Mouse (Mus musculus): ENCODE data around the gene Hoxc6.

The Hoxc6 gene

GRCm38 (mm10) chr15:102988078-102988477 lies 10.0 kb upstream of the Hoxc6 start:
- ATAC-seq (ENCODE audit: insufficient number of reproducible peaks, low FRiP score, low TSS enrichment) = no peak

GRCm38 (mm10) chr15:102990461-102991397 lies 7.3 kb upstream of the Hoxc6 start, which contains the start of gene Hoxc8:
Gene Hoxc8 (plus strand): TSS chr15:102990607.
- ATAC-seq (ENCODE audit: insufficient number of reproducible peaks, low FRiP score, low TSS enrichment) = no peak

DNA sequence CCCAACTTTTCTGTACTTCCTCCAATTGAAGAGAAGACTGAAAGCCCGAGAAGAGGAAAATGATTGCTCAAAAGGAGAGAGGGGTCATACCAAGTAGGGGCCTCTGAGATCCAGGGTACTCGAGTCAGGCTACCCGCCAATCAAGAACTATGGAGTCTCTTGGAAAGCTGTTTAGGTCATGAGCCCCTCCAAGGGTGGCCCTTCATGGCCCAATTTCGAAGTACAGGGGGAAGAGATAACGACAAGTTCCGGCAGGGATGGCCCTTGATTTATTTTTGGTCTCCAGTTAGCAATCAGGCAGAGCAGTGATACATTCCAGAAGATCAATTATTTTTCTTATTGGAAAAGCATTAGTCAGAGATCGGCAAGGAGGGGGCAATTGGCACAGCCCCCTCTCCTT lies 6.3 kb upstream of the Hoxc6 start:
- ATAC-seq (ENCODE audit: insufficient number of reproducible peaks, low FRiP score, low TSS enrichment) = no peak

GRCm38 (mm10) chr15:102992206-102992605 lies 5.9 kb upstream of the Hoxc6 start:
- ATAC-seq (ENCODE audit: insufficient number of reproducible peaks, low FRiP score, low TSS enrichment) = no peak

DNA sequence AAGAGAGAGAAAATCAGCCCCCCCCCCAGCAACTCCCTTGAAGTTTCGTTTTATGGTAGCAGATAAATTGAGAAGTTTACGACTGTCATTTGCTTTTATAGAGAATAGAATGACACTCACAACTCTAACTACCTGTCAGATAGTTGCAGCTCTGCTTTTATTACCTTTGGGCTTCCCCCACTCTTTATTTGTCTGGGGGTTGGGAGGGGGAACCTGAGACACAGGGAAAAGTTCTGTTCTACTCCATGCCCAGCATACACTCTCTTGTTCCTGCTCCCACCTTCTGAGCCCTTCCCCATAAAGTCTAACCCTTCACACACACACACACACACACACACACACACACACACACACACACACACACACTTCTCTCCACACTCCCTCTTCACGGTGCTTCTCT lies 5.2 kb upstream of the Hoxc6 start:
- no peak for ATAC-seq (ENCODE audit: insufficient number of reproducible peaks, low FRiP score, low TSS enrichment)

DNA sequence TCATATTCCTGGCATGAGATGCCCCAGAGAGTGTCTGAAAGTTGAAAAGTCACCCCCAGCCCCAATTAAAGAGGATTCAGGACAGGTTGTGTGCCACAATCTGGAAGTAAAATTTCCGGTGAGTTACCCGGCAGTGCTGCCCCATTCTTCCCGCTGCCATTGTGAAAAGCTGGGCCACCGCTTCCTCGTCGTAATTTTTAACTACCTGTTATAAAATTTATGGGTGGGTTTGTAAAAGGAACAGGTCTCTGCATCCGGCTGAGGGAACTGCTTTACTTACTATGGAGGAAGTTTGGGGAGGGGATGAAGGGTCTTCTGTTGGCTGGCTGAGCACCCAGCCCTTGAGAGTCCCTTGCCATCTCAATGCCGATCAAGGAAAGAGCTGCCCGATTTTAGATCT lies 1.5 kb upstream of the Hoxc6 start:
- ATAC-seq (ENCODE audit: insufficient number of reproducible peaks, low FRiP score, low TSS enrichment) = no peak

DNA sequence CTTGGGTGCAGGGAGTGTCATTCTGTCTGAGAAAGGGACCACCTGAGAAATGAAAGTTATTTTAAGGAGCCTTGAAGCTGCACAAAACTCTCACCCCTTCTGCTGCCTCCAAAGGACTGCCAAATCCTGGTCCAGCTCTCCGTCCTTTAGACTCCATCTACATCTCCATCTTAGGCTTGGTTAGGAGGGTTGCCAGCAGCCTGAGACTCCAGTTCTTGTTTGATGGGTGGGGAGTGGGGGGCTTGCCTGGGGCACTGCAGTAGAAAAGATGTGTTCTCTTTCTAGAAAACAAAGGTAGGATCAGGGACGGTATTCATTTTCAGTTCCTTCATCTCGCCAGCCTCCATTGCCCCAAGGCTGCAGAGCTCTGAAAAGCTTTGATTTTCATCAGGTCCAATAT lies 626 bp upstream of the Hoxc6 start:
- no peak for ATAC-seq (ENCODE audit: insufficient number of reproducible peaks, low FRiP score, low TSS enrichment)

GRCm38 (mm10) chr15:102998608-102999182 lies 638 bp downstream of the Hoxc6 start:
- no peak for ATAC-seq (ENCODE audit: insufficient number of reproducible peaks, low FRiP score, low TSS enrichment)

- ATAC-seq (ENCODE audit: insufficient number of reproducible peaks, low FRiP score, low TSS enrichment) = no peak
Measured at GRCm38 (mm10) chr15:102999183-102999831, 1.2 kb downstream of the Hoxc6 start.

DNA sequence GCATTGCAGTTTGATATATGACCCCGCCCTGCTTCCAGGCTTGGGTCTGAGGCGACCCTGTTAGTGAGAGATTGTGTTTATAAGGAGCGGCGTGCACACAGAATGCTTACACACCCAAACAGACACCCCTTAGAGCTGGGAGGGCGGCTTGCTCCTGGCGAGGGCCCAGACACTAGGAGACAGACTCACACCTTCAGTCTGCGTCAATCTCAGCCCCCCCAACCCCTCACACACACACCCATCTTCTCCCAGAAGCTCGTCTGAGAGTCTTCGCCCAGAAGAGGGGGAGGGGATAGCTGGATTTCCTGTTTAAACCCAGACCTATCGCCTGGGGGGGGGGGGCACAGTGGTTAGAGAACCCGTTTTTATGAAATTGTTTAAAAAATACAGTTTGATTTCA lies 1.9 kb downstream of the Hoxc6 start:
- ATAC-seq (ENCODE audit: insufficient number of reproducible peaks, low FRiP score, low TSS enrichment) = no peak

DNA sequence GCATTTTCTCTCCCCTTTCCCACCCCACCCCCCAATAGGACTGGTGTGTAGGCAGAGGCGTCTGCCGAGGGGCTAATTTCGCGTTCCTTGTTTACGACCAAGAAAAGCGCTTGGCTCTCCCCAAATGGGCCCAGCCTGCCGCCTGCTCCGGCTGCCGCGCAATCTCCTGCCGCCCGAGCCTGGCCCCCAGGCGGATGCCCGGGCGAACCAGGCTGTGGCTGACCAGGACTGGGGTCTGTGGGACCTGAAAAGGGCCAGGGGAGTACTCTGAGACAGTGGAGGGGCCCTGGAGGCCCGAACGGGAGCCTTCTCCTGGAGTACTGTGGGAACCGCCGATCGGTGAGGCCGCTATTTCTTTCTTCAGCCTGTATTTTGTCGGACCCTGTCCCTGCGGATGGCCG lies 2.4 kb downstream of the Hoxc6 start:
- ATAC-seq (ENCODE audit: insufficient number of reproducible peaks, low FRiP score, low TSS enrichment) = no peak

DNA sequence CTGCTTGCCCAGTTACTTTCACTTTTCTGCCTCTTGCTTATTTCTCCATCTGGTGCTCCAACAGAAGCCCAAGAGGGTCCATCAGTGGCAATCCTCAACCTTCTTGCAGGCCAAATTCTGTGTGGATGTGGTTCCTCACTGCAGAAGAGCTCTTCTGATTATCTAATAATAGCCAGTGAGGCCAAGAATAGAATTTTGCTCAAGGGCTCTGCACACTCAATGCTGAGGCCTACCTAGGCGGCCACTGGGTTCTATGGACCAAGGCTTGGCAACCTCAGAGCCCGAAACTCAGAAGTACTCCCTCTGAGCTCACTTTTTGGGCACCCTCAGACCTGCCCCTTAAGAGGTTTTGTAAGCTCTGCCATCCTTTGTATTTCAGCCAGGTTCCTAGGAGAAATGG lies 3.3 kb downstream of the Hoxc6 start:
- ATAC-seq (ENCODE audit: insufficient number of reproducible peaks, low FRiP score, low TSS enrichment) = no peak

DNA sequence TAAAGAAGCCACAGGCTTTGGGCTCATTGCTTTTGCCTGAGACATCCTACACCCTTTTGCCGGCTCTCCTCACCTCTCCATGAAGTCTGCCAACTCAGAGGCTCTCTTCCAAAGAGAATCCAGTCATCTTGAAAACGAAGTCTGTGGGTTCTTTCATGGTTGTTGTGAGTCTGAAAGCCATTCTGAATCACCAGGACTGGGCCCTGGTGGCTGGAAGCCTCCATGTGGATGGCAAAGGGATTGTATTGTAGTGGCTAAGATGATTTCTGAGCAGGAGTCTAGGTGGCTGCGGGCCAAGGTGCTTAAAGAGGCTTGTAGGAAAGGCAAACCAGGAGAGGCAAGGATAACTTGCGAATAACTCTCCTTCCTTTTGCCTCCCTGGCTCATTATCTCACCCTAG lies 4.1 kb downstream of the Hoxc6 start:
- ATAC-seq (ENCODE audit: insufficient number of reproducible peaks, low FRiP score, low TSS enrichment) = no peak

DNA sequence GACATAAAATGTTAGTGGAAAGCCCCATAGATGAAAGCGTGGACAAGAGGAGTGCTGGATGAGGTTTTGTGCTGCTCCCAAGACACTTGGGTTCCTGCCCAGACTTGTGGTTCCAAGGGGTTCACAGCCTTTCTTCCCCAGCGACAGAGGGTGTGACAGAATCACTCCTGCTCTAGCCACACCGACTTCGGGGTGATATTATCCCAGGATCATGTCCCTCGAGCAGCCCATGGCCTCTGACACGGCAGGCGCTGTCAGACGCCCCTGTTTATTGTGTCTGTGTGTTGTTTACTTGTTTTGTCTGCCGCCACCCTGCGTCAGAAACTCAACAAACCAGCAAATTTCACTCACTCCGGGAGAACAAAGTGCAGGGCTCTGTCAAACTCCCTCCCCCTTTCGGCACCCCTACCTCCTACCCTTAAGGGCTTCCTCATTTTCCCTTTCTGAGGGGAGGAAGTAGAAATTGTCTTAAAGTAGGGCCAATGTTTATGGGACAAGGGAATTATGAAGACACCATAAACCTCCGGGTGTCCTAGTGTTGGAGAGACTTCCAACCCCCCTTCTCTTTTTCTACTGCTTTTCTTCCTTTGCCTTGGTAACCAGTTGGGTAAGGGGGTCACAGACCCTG lies 4.9 kb downstream of the Hoxc6 start:
- no peak for ATAC-seq (ENCODE audit: insufficient number of reproducible peaks, low FRiP score, low TSS enrichment)

DNA sequence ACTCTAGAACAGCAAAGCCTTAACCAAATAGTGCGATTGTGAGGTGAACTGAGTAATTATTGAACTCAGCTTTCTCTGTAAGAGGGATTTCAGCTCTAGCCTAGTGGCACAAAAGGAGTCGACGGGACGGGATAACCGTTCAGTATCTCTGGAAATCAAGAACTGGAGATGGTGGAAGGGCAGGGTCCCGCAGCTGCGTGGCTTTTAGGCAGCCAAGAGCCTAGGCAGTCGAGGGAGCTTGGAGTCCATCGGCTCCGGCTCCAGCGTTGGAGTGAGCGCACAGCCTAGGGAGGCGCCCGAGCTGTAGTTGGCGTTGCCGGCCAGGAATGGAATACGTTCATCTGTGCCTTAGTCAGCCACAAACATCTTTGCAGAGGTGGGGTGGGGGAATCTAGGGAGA lies 7.3 kb downstream of the Hoxc6 start:
- ATAC-seq (ENCODE audit: insufficient number of reproducible peaks, low FRiP score, low TSS enrichment) = no peak

DNA sequence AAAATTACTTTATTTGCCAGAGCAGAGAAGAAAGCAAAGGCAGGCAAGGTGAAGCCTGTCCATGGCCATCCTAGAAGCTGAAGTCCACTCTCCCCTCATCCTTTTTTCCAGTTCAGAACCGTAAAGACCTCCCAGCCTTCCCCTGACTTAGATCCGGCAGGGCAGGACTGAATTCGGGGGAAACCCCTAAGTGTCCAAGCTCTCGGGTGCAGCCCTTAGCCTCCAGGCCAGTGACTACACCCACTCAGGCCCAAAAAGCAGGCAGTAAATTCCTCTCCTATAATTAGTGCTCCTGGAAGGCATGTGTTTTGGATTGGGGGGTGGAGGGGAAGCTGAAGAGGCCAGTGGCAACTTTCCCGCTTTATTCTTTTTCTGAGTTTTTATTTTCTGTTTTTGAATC lies 7.7 kb downstream of the Hoxc6 start:
- ATAC-seq (ENCODE audit: insufficient number of reproducible peaks, low FRiP score, low TSS enrichment) = no peak

GRCm38 (mm10) chr15:103006326-103006725 lies 8.3 kb downstream of the Hoxc6 start:
- ATAC-seq (ENCODE audit: insufficient number of reproducible peaks, low FRiP score, low TSS enrichment) = no peak

DNA sequence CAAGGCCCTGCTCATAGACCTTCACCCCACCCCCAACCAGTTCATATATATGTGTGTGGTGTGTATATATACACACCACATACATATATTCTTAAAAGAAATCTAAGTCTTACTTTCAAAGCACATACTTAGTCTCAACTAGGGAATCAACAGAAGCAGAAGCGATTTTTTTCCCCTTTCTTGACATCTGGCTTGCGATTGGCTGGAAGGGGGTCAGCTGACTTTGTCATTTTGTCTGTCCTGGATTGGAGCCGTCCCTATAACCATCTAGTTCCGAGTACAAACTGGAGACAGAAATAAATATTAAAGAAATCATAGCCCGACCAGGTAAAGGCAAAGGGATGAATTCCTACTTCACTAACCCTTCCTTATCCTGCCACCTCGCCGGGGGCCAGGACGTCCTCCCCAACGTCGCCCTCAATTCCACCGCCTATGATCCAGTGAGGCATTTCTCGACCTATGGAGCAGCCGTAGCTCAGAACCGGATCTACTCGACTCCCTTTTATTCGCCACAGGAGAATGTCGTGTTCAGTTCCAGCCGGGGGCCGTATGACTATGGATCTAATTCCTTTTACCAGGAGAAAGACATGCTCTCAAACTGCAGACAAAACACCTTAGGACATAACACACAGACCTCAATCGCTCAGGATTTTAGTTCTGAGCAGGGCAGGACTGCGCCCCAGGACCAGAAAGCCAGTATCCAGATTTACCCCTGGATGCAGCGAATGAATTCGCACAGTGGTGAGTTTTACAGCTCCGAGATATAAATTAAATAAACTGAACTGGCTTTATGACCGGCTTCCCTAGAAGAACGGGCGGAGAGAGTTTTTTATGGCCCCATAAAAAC lies 11.4 kb downstream of the Hoxc6 start:
- ATAC-seq (ENCODE audit: insufficient number of reproducible peaks, low FRiP score, low TSS enrichment) = no peak

DNA sequence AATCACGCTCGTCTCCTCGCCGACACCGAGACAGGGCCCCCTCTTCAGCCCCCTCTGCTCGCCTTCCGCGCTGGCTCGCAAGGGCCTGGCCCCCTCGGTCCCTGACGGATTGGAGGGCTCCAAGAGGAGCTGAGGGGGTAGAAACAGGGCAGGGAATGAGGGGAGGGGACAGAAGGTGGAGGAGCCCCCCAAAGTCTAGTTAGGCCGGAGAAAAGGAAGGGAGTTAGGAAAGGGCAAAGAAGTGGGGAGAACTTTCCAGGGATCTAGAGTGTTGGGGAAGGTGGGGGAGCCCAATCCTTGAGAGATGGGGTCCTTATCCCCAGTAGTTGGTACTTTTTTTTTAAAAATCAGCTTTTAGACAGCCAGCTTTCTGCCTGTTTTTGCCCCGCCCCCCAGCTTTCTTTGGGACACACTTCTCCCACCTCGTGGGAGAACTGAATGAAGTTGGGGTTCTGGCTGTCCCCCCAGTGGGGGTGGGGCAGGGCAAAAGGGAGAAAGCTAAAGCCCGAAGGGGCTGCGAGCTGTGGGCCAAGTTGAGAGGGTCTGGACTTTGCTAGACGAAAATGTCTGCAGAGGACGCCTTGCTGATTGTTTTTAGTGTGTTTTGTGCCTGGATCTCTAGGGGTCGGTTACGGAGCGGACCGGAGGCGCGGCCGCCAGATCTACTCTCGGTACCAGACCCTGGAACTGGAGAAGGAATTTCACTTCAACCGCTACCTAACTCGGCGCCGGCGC lies 12.2 kb downstream of the Hoxc6 start:
- ATAC-seq (ENCODE audit: insufficient number of reproducible peaks, low FRiP score, low TSS enrichment) = no peak
